Mouse (Mus musculus): ENCODE measurements around the gene Mgarp. TPM values are rescaled to one million over a fixed set of nuclear protein-coding genes. Genes with fewer than 3 reads are reported as not detected.
A peak's percentile ranks its signal among the peaks of the same experiment; 100 is the strongest.
"Not testable (repeated sequence)": the region's sequence is repeated elsewhere in the genome, so short reads cannot be mapped to it uniquely, and the experiment has no call there.

Mgarp gene
- polyA plus RNA-seq, 1 experiment from 2014 or later: 0.60 TPM

DNA sequence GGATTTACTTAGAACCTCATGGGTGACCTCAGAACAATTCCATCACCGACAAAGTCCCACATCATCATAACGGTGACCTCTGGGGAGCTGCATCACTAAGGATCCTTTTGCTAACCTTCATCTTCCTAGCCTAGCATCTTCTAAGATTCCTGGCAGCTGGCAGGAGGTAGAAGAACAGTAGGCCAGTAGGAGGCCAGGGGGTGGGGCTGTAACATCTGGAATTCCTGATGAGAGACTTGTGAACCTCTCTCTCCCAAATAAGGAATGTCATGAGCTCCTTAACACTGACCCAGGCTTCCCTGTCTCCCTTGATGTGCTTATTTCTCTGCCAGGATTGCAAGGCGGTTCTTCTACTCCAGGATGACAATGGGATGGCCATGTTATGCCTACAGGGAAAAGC is 45.7 kb downstream of the Mgarp start:
- Histone ChIP-seq H3K4me1 (ENCODE audit: insufficient read depth) (peaks cover 3% of the 10 kb centered on the region; the same call in 1 of the 2 replicates), H3K4me2 (ENCODE audit: low read depth, low read length) (no peak overlapping the region), H3K9me3 (ENCODE audit: low read length) (no peaks in the 10 kb centered on the region), H3K4me3 (ENCODE audit: low read depth, low read length) (no peak overlapping the region), H3K9ac (replicated peaks) (no peak overlapping the region), H3K27me3 (ENCODE audit: insufficient read depth, low read length) (no peaks in the 10 kb centered on the region), H3K27ac (ENCODE audit: low read depth) (no peak overlapping the region), H3K36me3 (replicated peaks; ENCODE audit: insufficient read depth, low read length) (no peaks in the 10 kb centered on the region)
- DNase-seq (no peak), ATAC-seq (no peak)
- WGBS (ENCODE audit: insufficient replicate concordance): 65% methylated on average over 3 of the region's 3 CpGs
- no peak for TF ChIP-seq CTCF (IDR thresholded peaks at IDR 0.05; ENCODE audit: low read depth)
- no peak for TF ChIP-seq EP300 (IDR thresholded peaks at IDR 0.05; ENCODE audit: low read depth)

DNA sequence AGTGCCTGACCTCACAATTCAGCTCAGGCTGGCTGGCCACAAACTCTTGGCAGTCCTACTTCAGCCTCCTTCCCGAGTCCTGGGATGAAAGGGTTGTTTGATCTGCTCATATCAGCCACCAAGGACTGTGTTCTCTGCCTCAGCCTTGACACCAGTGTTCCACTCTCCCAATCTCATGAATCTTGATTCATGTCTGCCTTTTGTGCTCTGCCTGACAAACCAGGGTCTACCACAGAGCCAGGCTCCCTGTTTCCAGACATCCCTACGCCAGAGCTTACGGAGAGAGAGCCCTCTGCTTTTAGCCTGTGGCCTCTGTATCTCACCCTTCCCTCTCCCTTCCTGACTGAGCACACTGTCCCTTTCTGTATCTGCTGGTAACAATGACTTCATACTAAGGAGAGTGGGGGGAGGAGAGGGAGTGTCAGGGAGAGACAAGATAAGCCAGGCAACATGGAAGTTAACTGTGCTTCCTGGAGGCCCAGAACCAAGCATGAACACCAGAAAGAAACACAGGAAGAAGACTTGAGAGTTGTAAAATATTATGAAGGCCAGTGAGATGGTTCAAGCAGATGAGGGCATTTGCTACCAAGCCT is 47.8 kb downstream of the Mgarp start:
- Histone ChIP-seq H3K4me2 (ENCODE audit: low read depth, low read length) (no peak overlapping the region), H3K27ac (ENCODE audit: low read depth) (peak overlapping the region; percentile 22; the same call in 1 of the 2 replicates), H3K9ac (replicated peaks) (no peak overlapping the region), H3K27me3 (ENCODE audit: insufficient read depth, low read length) (no peaks in the 10 kb centered on the region), H3K4me1 (ENCODE audit: insufficient read depth) (peaks cover 3% of the 10 kb centered on the region; the same call in 1 of the 2 replicates), H3K4me3 (ENCODE audit: low read depth, low read length) (no peak overlapping the region), H3K36me3 (replicated peaks; ENCODE audit: insufficient read depth, low read length) (no peaks in the 10 kb centered on the region), H3K9me3 (ENCODE audit: low read length) (no peaks in the 10 kb centered on the region)
- TF ChIP-seq EP300 (IDR thresholded peaks at IDR 0.05; ENCODE audit: low read depth) (no peak), CTCF (IDR thresholded peaks at IDR 0.05; ENCODE audit: low read depth) (no peak)
- DNase-seq: no peak
- peak; percentile 78 for ATAC-seq
- WGBS (ENCODE audit: insufficient replicate concordance): 45% methylated on average over 3 of the region's 3 CpGs

DNA sequence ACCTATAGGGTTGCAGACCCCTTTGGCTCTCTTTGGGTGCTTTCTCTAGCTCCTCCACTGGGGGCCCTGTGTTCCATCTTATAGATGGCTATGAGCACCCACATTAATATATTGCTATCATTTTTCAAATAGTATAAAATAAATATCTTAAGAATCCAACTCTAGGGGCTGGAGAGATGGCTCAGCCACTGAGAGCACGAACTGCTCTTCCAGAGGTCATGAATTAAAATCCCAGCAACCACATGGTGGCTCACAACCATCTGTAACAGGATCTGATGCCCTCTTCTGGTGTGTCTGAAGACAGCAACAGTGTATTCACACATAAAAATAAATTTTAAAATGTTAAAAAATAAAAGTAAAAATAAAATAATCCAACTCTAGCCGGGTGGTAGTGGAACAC is 51.5 kb downstream of the Mgarp start:
- H3K4me3 ChIP-seq (ENCODE audit: low read depth, low read length); H3K9ac ChIP-seq (replicated peaks); ATAC-seq; H3K4me1 ChIP-seq (ENCODE audit: insufficient read depth); DNase-seq; H3K27me3 ChIP-seq (ENCODE audit: insufficient read depth, low read length); H3K36me3 ChIP-seq (replicated peaks; ENCODE audit: insufficient read depth, low read length); H3K27ac ChIP-seq (ENCODE audit: low read depth); H3K9me3 ChIP-seq (ENCODE audit: low read length); H3K4me2 ChIP-seq (ENCODE audit: low read depth, low read length): not testable (repeated sequence)
- WGBS (ENCODE audit: insufficient replicate concordance): 90% methylated on average over 2 of the region's 2 CpGs

DNA sequence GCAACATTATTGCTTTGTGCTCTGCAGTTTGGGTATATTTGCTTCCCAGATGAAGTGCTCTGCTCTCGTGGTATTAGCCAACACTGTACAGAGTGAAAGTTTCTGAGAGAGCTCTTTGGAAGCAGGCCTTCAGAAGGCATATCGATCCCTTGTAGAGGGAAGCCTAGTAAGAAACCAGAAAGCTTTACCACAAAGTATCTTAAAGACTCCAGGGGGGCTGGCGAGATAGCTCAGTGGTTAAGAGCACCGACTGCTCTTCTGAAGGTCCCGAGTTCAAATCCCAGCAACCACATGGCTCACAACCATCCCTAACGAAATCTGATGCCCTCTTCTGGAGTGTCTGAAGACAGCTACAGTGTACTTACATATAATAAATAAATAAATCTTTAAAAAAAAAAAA is 52.4 kb downstream of the Mgarp start:
- not testable (repeated sequence) for ATAC-seq; H3K4me1 ChIP-seq (ENCODE audit: insufficient read depth); H3K9ac ChIP-seq (replicated peaks); H3K36me3 ChIP-seq (replicated peaks; ENCODE audit: insufficient read depth, low read length); H3K27me3 ChIP-seq (ENCODE audit: insufficient read depth, low read length); DNase-seq; H3K9me3 ChIP-seq (ENCODE audit: low read length); H3K27ac ChIP-seq (ENCODE audit: low read depth); H3K4me3 ChIP-seq (ENCODE audit: low read depth, low read length); H3K4me2 ChIP-seq (ENCODE audit: low read depth, low read length)
- 91% methylated on average over 6 of the region's 6 CpGs for WGBS (ENCODE audit: insufficient replicate concordance)

DNA sequence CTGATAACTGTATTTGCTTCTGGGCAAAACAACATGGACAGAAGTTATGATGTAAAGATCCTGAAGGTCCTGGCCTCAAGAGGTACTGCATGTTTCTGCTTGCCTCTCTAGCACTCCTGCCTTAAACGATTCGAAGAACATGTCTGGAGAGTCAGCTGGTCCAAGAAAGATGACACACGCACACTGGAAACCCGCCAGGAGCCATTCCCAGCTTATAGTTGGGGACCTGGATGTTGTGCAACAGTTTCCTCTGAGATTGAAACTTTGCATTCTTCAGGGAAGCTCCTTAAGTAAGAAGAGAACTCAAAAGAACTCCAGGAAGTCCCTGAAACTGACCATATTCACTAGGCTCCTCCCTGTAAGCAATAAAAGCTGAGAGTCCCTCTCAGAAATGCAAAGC is 53.3 kb downstream of the Mgarp start:
- Histone ChIP-seq H3K36me3 (replicated peaks; ENCODE audit: insufficient read depth, low read length) (no peaks in the 10 kb centered on the region), H3K4me3 (ENCODE audit: low read depth, low read length) (no peak overlapping the region), H3K9ac (replicated peaks) (no peak overlapping the region), H3K27me3 (ENCODE audit: insufficient read depth, low read length) (no peaks in the 10 kb centered on the region), H3K4me2 (ENCODE audit: low read depth, low read length) (no peak overlapping the region), H3K27ac (ENCODE audit: low read depth) (no peak overlapping the region), H3K4me1 (ENCODE audit: insufficient read depth) (peaks cover 4% of the 10 kb centered on the region; the same call in 1 of the 2 replicates), H3K9me3 (ENCODE audit: low read length) (peaks cover 3% of the 10 kb centered on the region; the same call in 1 of the 2 replicates)
- no peak for ATAC-seq
- TF ChIP-seq CTCF (IDR thresholded peaks at IDR 0.05; ENCODE audit: low read depth) (no peak), EP300 (IDR thresholded peaks at IDR 0.05; ENCODE audit: low read depth) (no peak)
- no peak for DNase-seq
- WGBS (ENCODE audit: insufficient replicate concordance): 95% methylated on average over 4 of the region's 4 CpGs

DNA sequence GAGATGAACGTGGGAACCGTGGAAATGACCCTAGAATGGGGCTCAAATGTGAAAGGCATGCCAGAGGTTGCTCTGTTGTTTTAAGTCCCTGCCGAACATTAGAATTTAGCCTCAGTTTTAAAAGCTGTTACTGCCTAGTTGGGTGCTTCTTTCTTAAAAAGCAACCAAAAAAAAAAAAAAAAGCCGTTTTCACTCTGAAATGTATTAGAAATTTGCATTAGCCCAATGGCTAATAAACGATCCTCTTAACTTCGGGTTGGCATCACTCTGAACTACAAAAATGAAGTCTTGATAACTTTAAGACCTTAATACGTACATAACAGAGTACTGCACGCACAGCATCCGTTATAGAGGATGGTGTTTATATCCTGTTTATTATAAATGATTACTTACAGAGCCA is 54.4 kb downstream of the Mgarp start:
- WGBS (ENCODE audit: insufficient replicate concordance): 7% methylated on average over 9 of the region's 9 CpGs
- DNase-seq: no peak
- peak overlapping the region; percentile 100 for H3K4me2 ChIP-seq (ENCODE audit: low read depth, low read length)
- no peak for ATAC-seq
- H3K9ac ChIP-seq (replicated peaks): peak overlapping the region; percentile 84
- no peaks in the 10 kb centered on the region for H3K27me3 ChIP-seq (ENCODE audit: insufficient read depth, low read length)
- H3K4me3 ChIP-seq (ENCODE audit: low read depth, low read length): peak overlapping the region; percentile 95
- no peaks in the 10 kb centered on the region for H3K36me3 ChIP-seq (replicated peaks; ENCODE audit: insufficient read depth, low read length)
- TF ChIP-seq CTCF (IDR thresholded peaks at IDR 0.05; ENCODE audit: low read depth) (no peak), EP300 (IDR thresholded peaks at IDR 0.05; ENCODE audit: low read depth) (no peak)
- H3K9me3 ChIP-seq (ENCODE audit: low read length): peaks cover 3% of the 10 kb centered on the region; the same call in 1 of the 2 replicates
- peaks cover 8% of the 10 kb centered on the region; the same call in 1 of the 2 replicates for H3K4me1 ChIP-seq (ENCODE audit: insufficient read depth)
- H3K27ac ChIP-seq (ENCODE audit: low read depth): peak overlapping the region; percentile 99

All from liver, postnatal 0 days (tissue).